Comparison of ENCODE assay signal across 11 mouse cellular contexts in genomic region chr15:78923585-78923984, GRCm38 (mm10). TPM values are rescaled to one million over a fixed set of nuclear protein-coding genes. Genes with fewer than 3 reads are reported as not detected.
DNase-seq lines count a peak whose midpoint lies in the region; ATAC-seq and TF ChIP-seq lines count a peak whose summit lies in the region.
"Had no signal": no experiment of that assay in that cellular context is flagged by ENCODE, and none has a peak within 500 bp of the region (broad histone marks: within the 10 kb centered on the region; RNA-seq: fewer than 3 reads in every experiment).

No protein-coding gene starts in this region.

- intact Hi-C loops in left cerebral cortex, postnatal 36 days (cut with DNase I), result no loop called here

- DNase-seq in stomach, postnatal 0 days (ENCODE audit: low spot score), result no peak
- DNase-seq in embryonic facial prominence, embryonic 14.5 days (ENCODE audit: low spot score), result peak; percentile 63
- DNase-seq in liver, postnatal 0 days, result peak; percentile 77
- peak; percentile 78 for DNase-seq in thymus, postnatal 4 days
- DNase-seq in lung, postnatal 14 days, result no peak
- no peak for DNase-seq in left cerebral cortex, postnatal 36 days (ENCODE audit: low spot score in 2 of 2)
- no peak for DNase-seq in right cerebral cortex, postnatal 4 days
- DNase-seq: heart, postnatal 10 days had no signal

- peaks cover 43% of the 10 kb centered on the region for H3K4me1 ChIP-seq in stomach, embryonic 15.5 days
- peaks cover 5% of the 10 kb centered on the region; the same call in 1 of the 2 replicates for H3K4me1 ChIP-seq in stomach, postnatal 0 days (replicated peaks; ENCODE audit: control insufficient read depth, insufficient read depth)
- H3K4me1 ChIP-seq in embryonic facial prominence, embryonic 14.5 days (ENCODE audit: control insufficient read depth, insufficient read depth, low read length), result peaks cover 29% of the 10 kb centered on the region
- peaks cover 60% of the 10 kb centered on the region for H3K4me1 ChIP-seq in liver, postnatal 0 days (ENCODE audit: insufficient read depth)

- no peak overlapping the region for H3K4me3 ChIP-seq in stomach, embryonic 15.5 days (replicated peaks)
- H3K4me3 ChIP-seq in stomach, postnatal 0 days (ENCODE audit: low read depth, low read length), result no peak overlapping the region
- no peak overlapping the region for H3K4me3 ChIP-seq in embryonic facial prominence, embryonic 14.5 days (ENCODE audit: low read depth, low read length)
- peak overlapping the region; percentile 28 for H3K4me3 ChIP-seq in liver, postnatal 0 days (ENCODE audit: low read depth, low read length)
- H3K4me3 ChIP-seq: layer of hippocampus, adult 2 months; midbrain, embryonic 15.5 days had no signal

- H3K4me2 ChIP-seq in stomach, embryonic 15.5 days, result no peak overlapping the region
- no peak overlapping the region for H3K4me2 ChIP-seq in stomach, postnatal 0 days (replicated peaks; ENCODE audit: low read depth)
- peak overlapping the region; percentile 25; the same call in 1 of the 2 replicates for H3K4me2 ChIP-seq in embryonic facial prominence, embryonic 14.5 days (ENCODE audit: low read depth, low read length)
- peak overlapping the region; percentile 72 for H3K4me2 ChIP-seq in liver, postnatal 0 days (ENCODE audit: low read depth, low read length)
- H3K4me2 ChIP-seq: midbrain, embryonic 15.5 days had no signal

- H3K9ac ChIP-seq in stomach, embryonic 15.5 days, result no peak overlapping the region
- no peak overlapping the region for H3K9ac ChIP-seq in stomach, postnatal 0 days (ENCODE audit: low read length)
- H3K9ac ChIP-seq in embryonic facial prominence, embryonic 14.5 days (ENCODE audit: low read depth, low read length), result 0 out of 2 replicates have a peak overlapping the region, but pooled peaks have one; percentile 15
- H3K9ac ChIP-seq in liver, postnatal 0 days (replicated peaks), result peak overlapping the region; percentile 58
- H3K9ac ChIP-seq: midbrain, embryonic 15.5 days had no signal

- 54% methylated on average over 6 of the region's 6 CpGs for WGBS in stomach, embryonic 15.5 days
- 63% methylated on average over 6 of the region's 6 CpGs for WGBS in stomach, postnatal 0 days
- WGBS in embryonic facial prominence, embryonic 14.5 days, result 24% methylated on average over 6 of the region's 6 CpGs
- 36% methylated on average over 6 of the region's 6 CpGs for WGBS in liver, postnatal 0 days (ENCODE audit: insufficient replicate concordance)

- TF ChIP-seq EP300 in stomach, postnatal 0 days (optimal IDR thresholded peaks at IDR 0.05), result no peak
- 0 out of 2 replicates have a peak, but pooled peaks have one; percentile 55 for TF ChIP-seq EP300 in liver, postnatal 0 days (IDR thresholded peaks at IDR 0.05; ENCODE audit: low read depth)

- peak overlapping the region; percentile 13; the same call in 1 of the 2 replicates for H3K27ac ChIP-seq in stomach, embryonic 15.5 days
- H3K27ac ChIP-seq in stomach, postnatal 0 days (replicated peaks), result no peak overlapping the region
- H3K27ac ChIP-seq in embryonic facial prominence, embryonic 14.5 days (replicated peaks; ENCODE audit: low read depth, low read length), result peak overlapping the region; percentile 56
- peak overlapping the region; percentile 93 for H3K27ac ChIP-seq in liver, postnatal 0 days (ENCODE audit: low read depth)
- H3K27ac ChIP-seq: layer of hippocampus, adult 2 months; midbrain, embryonic 15.5 days had no signal

- H3K27me3 ChIP-seq in stomach, embryonic 15.5 days (replicated peaks), result no peaks in the 10 kb centered on the region
- no peaks in the 10 kb centered on the region for H3K27me3 ChIP-seq in stomach, postnatal 0 days (ENCODE audit: control insufficient read depth, insufficient read depth, low read length)
- H3K27me3 ChIP-seq in embryonic facial prominence, embryonic 14.5 days (replicated peaks; ENCODE audit: control insufficient read depth, insufficient read depth, low read length), result no peaks in the 10 kb centered on the region
- H3K27me3 ChIP-seq in liver, postnatal 0 days (ENCODE audit: insufficient read depth, low read length), result no peaks in the 10 kb centered on the region

- no peak for ATAC-seq in stomach, embryonic 15.5 days (ENCODE audit: insufficient read depth, low FRiP score, low read depth)
- ATAC-seq in stomach, postnatal 0 days (ENCODE audit: low FRiP score, low TSS enrichment), result no peak
- ATAC-seq in embryonic facial prominence, embryonic 14.5 days (ENCODE audit: low read depth), result no peak
- ATAC-seq in liver, postnatal 0 days, result peak; percentile 72
- ATAC-seq: midbrain, embryonic 15.5 days had no signal

- H3K9me3 ChIP-seq in stomach, embryonic 15.5 days, result no peaks in the 10 kb centered on the region
- no peaks in the 10 kb centered on the region for H3K9me3 ChIP-seq in stomach, postnatal 0 days (ENCODE audit: control insufficient read depth, low read length)
- H3K9me3 ChIP-seq in embryonic facial prominence, embryonic 14.5 days (ENCODE audit: control insufficient read depth, low read length), result no peaks in the 10 kb centered on the region
- no peaks in the 10 kb centered on the region for H3K9me3 ChIP-seq in liver, postnatal 0 days (ENCODE audit: low read length)
- H3K9me3 ChIP-seq: midbrain, embryonic 15.5 days had no signal

- 0 out of 2 replicates have a peak, but pooled peaks cover 4% of the 10 kb centered on the region for H3K36me3 ChIP-seq in stomach, embryonic 15.5 days
- no peaks in the 10 kb centered on the region for H3K36me3 ChIP-seq in stomach, postnatal 0 days (ENCODE audit: control insufficient read depth, insufficient read depth, low read length)
- peaks cover 6% of the 10 kb centered on the region; the same call in 1 of the 2 replicates for H3K36me3 ChIP-seq in embryonic facial prominence, embryonic 14.5 days (ENCODE audit: control insufficient read depth, insufficient read depth, low read length)
- no peaks in the 10 kb centered on the region for H3K36me3 ChIP-seq in liver, postnatal 0 days (replicated peaks; ENCODE audit: insufficient read depth, low read length)

- no peak for TF ChIP-seq CTCF in stomach, postnatal 0 days (IDR thresholded peaks at IDR 0.05; ENCODE audit: low read depth)
- TF ChIP-seq CTCF in liver, postnatal 0 days (IDR thresholded peaks at IDR 0.05; ENCODE audit: low read depth), result no peak

RNA-seq across cellular contexts. Expression of gene Lgals1, which starts 2.9 kb away (rescaled TPM):
- polyA plus RNA-seq in stomach, embryonic 15.5 days (2015; fragmentation: Nextera tagmentation; extraction: Ambion mirVana), result 1,300 and 1,476 TPM in 2 replicates
- 1,326 and 1,632 TPM in 2 replicates for polyA plus RNA-seq in stomach, postnatal 0 days (2015; fragmentation: Nextera tagmentation; extraction: Ambion mirVana)
- polyA plus RNA-seq in embryonic facial prominence, embryonic 14.5 days (2014; fragmentation: Nextera tagmentation; extraction: Ambion mirVana), result 2,628 and 2,877 TPM in 2 replicates
- polyA plus RNA-seq in liver, postnatal 0 days (2015; fragmentation: Nextera tagmentation; extraction: Ambion mirVana), result 93.4 and 102 TPM in 2 replicates
- 10 to 100 TPM; 19.3 to 25.0 TPM for total RNA-seq in left cerebral cortex, postnatal 36 days (2021)

RNA-seq across cellular contexts. Expression of gene Pdxp, which starts 9.9 kb away (rescaled TPM):
- polyA plus RNA-seq in stomach, embryonic 15.5 days (2015; fragmentation: Nextera tagmentation; extraction: Ambion mirVana), result 11.8 and 12.8 TPM in 2 replicates
- 4.1 and 4.3 TPM in 2 replicates for polyA plus RNA-seq in stomach, postnatal 0 days (2015; fragmentation: Nextera tagmentation; extraction: Ambion mirVana)
- polyA plus RNA-seq in embryonic facial prominence, embryonic 14.5 days (2014; fragmentation: Nextera tagmentation; extraction: Ambion mirVana), result 19.6 and 21.0 TPM in 2 replicates
- polyA plus RNA-seq in liver, postnatal 0 days (2015; fragmentation: Nextera tagmentation; extraction: Ambion mirVana), result 1.9 and 2.1 TPM in 2 replicates
- 100 to 1,000 TPM; 159 to 192 TPM for total RNA-seq in left cerebral cortex, postnatal 36 days (2021)

RNA-seq across cellular contexts. Expression of gene Nol12, which starts 11.1 kb away (rescaled TPM):
- 47.4 and 49.9 TPM in 2 replicates for polyA plus RNA-seq in stomach, embryonic 15.5 days (2015; fragmentation: Nextera tagmentation; extraction: Ambion mirVana)
- 32.3 and 36.4 TPM in 2 replicates for polyA plus RNA-seq in stomach, postnatal 0 days (2015; fragmentation: Nextera tagmentation; extraction: Ambion mirVana)
- 51.1 and 54.3 TPM in 2 replicates for polyA plus RNA-seq in embryonic facial prominence, embryonic 14.5 days (2014; fragmentation: Nextera tagmentation; extraction: Ambion mirVana)
- polyA plus RNA-seq in liver, postnatal 0 days (2015; fragmentation: Nextera tagmentation; extraction: Ambion mirVana), result 20.3 and 21.5 TPM in 2 replicates
- 10 to 100 TPM; 39.5 to 42.1 TPM for total RNA-seq in left cerebral cortex, postnatal 36 days (2021)

RNA-seq across cellular contexts. Expression of gene Triobp, which starts 23.9 kb away (rescaled TPM):
- 54.4 TPM in 2 replicates for polyA plus RNA-seq in stomach, embryonic 15.5 days (2015; fragmentation: Nextera tagmentation; extraction: Ambion mirVana)
- 22.4 and 30.6 TPM in 2 replicates for polyA plus RNA-seq in stomach, postnatal 0 days (2015; fragmentation: Nextera tagmentation; extraction: Ambion mirVana)
- 46.2 and 47.4 TPM in 2 replicates for polyA plus RNA-seq in embryonic facial prominence, embryonic 14.5 days (2014; fragmentation: Nextera tagmentation; extraction: Ambion mirVana)
- 11.9 and 12.7 TPM in 2 replicates for polyA plus RNA-seq in liver, postnatal 0 days (2015; fragmentation: Nextera tagmentation; extraction: Ambion mirVana)
- 10 to 100 TPM; 14.3 to 19.5 TPM for total RNA-seq in left cerebral cortex, postnatal 36 days (2021)

RNA-seq across cellular contexts. Expression of gene Sh3bp1, which starts 24.0 kb away (rescaled TPM):
- 34.8 and 36.9 TPM in 2 replicates for polyA plus RNA-seq in stomach, embryonic 15.5 days (2015; fragmentation: Nextera tagmentation; extraction: Ambion mirVana)
- 22.7 and 27.4 TPM in 2 replicates for polyA plus RNA-seq in stomach, postnatal 0 days (2015; fragmentation: Nextera tagmentation; extraction: Ambion mirVana)
- polyA plus RNA-seq in embryonic facial prominence, embryonic 14.5 days (2014; fragmentation: Nextera tagmentation; extraction: Ambion mirVana), result 40.8 and 44.1 TPM in 2 replicates
- polyA plus RNA-seq in liver, postnatal 0 days (2015; fragmentation: Nextera tagmentation; extraction: Ambion mirVana), result 7.4 and 8.2 TPM in 2 replicates
- 10 to 100 TPM; 23.7 to 31.5 TPM for total RNA-seq in left cerebral cortex, postnatal 36 days (2021)

Comparison
In these comparisons a context has a peak if more than half of its experiments do, and no peak if none do; other contexts are left out.
1. H3K4me2 ChIP-seq: peak in embryonic facial prominence, embryonic 14.5 days (single experiment) and liver, postnatal 0 days (single experiment); none in stomach, embryonic 15.5 days (single experiment) and stomach, postnatal 0 days (single experiment).
2. H3K9ac ChIP-seq: peak in embryonic facial prominence, embryonic 14.5 days (single experiment) and liver, postnatal 0 days (single experiment); none in stomach, embryonic 15.5 days (single experiment) and stomach, postnatal 0 days (single experiment).
3. DNase-seq: peak in embryonic facial prominence, embryonic 14.5 days (single experiment), liver, postnatal 0 days (single experiment) and thymus, postnatal 4 days (single experiment); none in stomach, postnatal 0 days (single experiment), lung, postnatal 14 days (single experiment), left cerebral cortex, postnatal 36 days (0 of 2) and right cerebral cortex, postnatal 4 days (single experiment).
4. RNA of gene Lgals1, which starts 2.9 kb away (polyA plus RNA-seq): 2,628 to 2,877 TPM in embryonic facial prominence, embryonic 14.5 days, 1,326 to 1,632 TPM in stomach, postnatal 0 days and 1,300 to 1,476 TPM in stomach, embryonic 15.5 days; 93.4 to 102 TPM in liver, postnatal 0 days; every median in the first group is over 10 times any median in the second.